In genomic region chr5:8991626-8992025, GRCm38 (mm10) we compare ENCODE assay signal across 23 mouse cellular contexts.
"Had no signal": no experiment of that assay in that cellular context is flagged by ENCODE, and none has a peak within 500 bp of the region (broad histone marks: within the 10 kb centered on the region; RNA-seq: fewer than 3 reads in every experiment).

No protein-coding gene starts in this region.

- DNase-seq: gastrocnemius, adult 2 months; gastrocnemius, postnatal 10 days; gastrocnemius, postnatal 25 days; heart, adult 18-20 months; heart, postnatal 10 days; heart, postnatal 36 days; kidney, adult 18-20 months; kidney, adult 8-10 months; kidney, postnatal 25 days; kidney, postnatal 4 days; liver; liver, embryonic 13.5 days had no signal

- H3K27me3 ChIP-seq: heart, embryonic 12.5 days; hindbrain, embryonic 13.5 days; hindbrain, embryonic 15.5 days; kidney, embryonic 15.5 days; limb, embryonic 12.5 days; liver, embryonic 13.5 days had no signal

- H3K27ac ChIP-seq: gastrocnemius, adult 2 months; heart, embryonic 10.5 days; hindbrain, embryonic 13.5 days; hindbrain, embryonic 15.5 days; hindbrain, postnatal 0 days; kidney, embryonic 15.5 days; kidney, postnatal 0 days; layer of hippocampus, adult 2 months; left cerebral cortex, adult 2 months; limb, embryonic 10.5 days; limb, embryonic 12.5 days; liver, embryonic 13.5 days had no signal

- H3K4me3 ChIP-seq: gastrocnemius, adult 2 months; heart, embryonic 10.5 days; heart, embryonic 12.5 days; hindbrain, embryonic 13.5 days; hindbrain, embryonic 15.5 days; kidney, embryonic 15.5 days; layer of hippocampus, adult 2 months; left cerebral cortex, adult 2 months; limb, embryonic 10.5 days; limb, embryonic 12.5 days; liver, embryonic 13.5 days had no signal

- H3K9ac ChIP-seq: heart, embryonic 12.5 days; hindbrain, embryonic 13.5 days; hindbrain, embryonic 15.5 days; kidney, embryonic 15.5 days; limb, embryonic 12.5 days; liver, embryonic 13.5 days had no signal

- H3K9me3 ChIP-seq: heart, embryonic 10.5 days; heart, embryonic 12.5 days; hindbrain, embryonic 13.5 days; hindbrain, embryonic 15.5 days; kidney, embryonic 15.5 days; limb, embryonic 10.5 days; limb, embryonic 12.5 days; liver, embryonic 13.5 days had no signal
